Mouse (Mus musculus): ENCODE measurements around the gene Zfhx3. TPM values are rescaled to one million over a fixed set of nuclear protein-coding genes. Genes with fewer than 3 reads are reported as not detected.

Zfhx3 gene
- total and polyA plus RNA-seq, 2 experiments = 1.3 to 1.5 TPM

- Histone ChIP-seq H3K36me3 (ENCODE audit: control insufficient read depth, insufficient read depth, low read length) (no peaks in the 10 kb centered on the region), H3K79me2 (ENCODE audit: control insufficient read depth, insufficient read depth, low read length) (no peaks in the 10 kb centered on the region), H3K27me3 (ENCODE audit: control insufficient read depth, insufficient read depth, low read length) (peaks cover 11% of the 10 kb centered on the region), H3K9ac (ENCODE audit: low read depth, low read length) (no peak overlapping the region), H3K4me1 (ENCODE audit: control insufficient read depth, insufficient read depth, low read length) (no peaks in the 10 kb centered on the region), H3K27ac (replicated peaks; ENCODE audit: insufficient read depth, low read depth, low read length) (no peak overlapping the region), H3K4me3 (ENCODE audit: insufficient read depth, low read depth, low read length) (no peak overlapping the region)
- no peak for DNase-seq (ENCODE audit: extremely low read depth, low read depth, low spot score)
- 73% methylated on average over 8 of the region's 8 CpGs for WGBS
- no peak for TF ChIP-seq CTCF (IDR thresholded peaks at IDR 0.05; ENCODE audit: low read depth, low read length)
- TF ChIP-seq POLR2A (IDR thresholded peaks at IDR 0.05; ENCODE audit: extremely low read depth, insufficient read depth, low read length) = no peak
Measured at GRCm38 (mm10) chr8:108245575-108245974, 303.1 kb downstream of the Zfhx3 start.

GRCm38 (mm10) chr8:108246035-108246933 is 303.8 kb downstream of the Zfhx3 start:
- H3K9ac ChIP-seq (ENCODE audit: low read depth, low read length) = no peak overlapping the region
- no peaks in the 10 kb centered on the region for H3K36me3 ChIP-seq (ENCODE audit: control insufficient read depth, insufficient read depth, low read length)
- no peak overlapping the region for H3K27ac ChIP-seq (replicated peaks; ENCODE audit: insufficient read depth, low read depth, low read length)
- H3K27me3 ChIP-seq (ENCODE audit: control insufficient read depth, insufficient read depth, low read length) = peaks cover 6% of the 10 kb centered on the region
- DNase-seq (ENCODE audit: extremely low read depth, low read depth, low spot score) = no peak
- H3K79me2 ChIP-seq (ENCODE audit: control insufficient read depth, insufficient read depth, low read length) = no peaks in the 10 kb centered on the region
- WGBS = 63% methylated on average over 22 of the region's 22 CpGs
- H3K4me3 ChIP-seq (ENCODE audit: insufficient read depth, low read depth, low read length) = no peak overlapping the region
- TF ChIP-seq CTCF (IDR thresholded peaks at IDR 0.05; ENCODE audit: low read depth, low read length) (no peak), POLR2A (IDR thresholded peaks at IDR 0.05; ENCODE audit: extremely low read depth, insufficient read depth, low read length) (no peak)
- H3K4me1 ChIP-seq (ENCODE audit: control insufficient read depth, insufficient read depth, low read length) = no peaks in the 10 kb centered on the region

GRCm38 (mm10) chr8:108246934-108247417 is 304.5 kb downstream of the Zfhx3 start:
- TF ChIP-seq CTCF (IDR thresholded peaks at IDR 0.05; ENCODE audit: low read depth, low read length) = no peak
- TF ChIP-seq POLR2A (IDR thresholded peaks at IDR 0.05; ENCODE audit: extremely low read depth, insufficient read depth, low read length) = no peak
- no peak overlapping the region for H3K27ac ChIP-seq (replicated peaks; ENCODE audit: insufficient read depth, low read depth, low read length)
- 64% methylated on average over 7 of the region's 7 CpGs for WGBS

GRCm38 (mm10) chr8:108264593-108265160 is 322.2 kb downstream of the Zfhx3 start:
- TF ChIP-seq CTCF (IDR thresholded peaks at IDR 0.05; ENCODE audit: low read depth, low read length) (no peak), POLR2A (IDR thresholded peaks at IDR 0.05; ENCODE audit: extremely low read depth, insufficient read depth, low read length) (no peak)
- Histone ChIP-seq H3K79me2 (ENCODE audit: control insufficient read depth, insufficient read depth, low read length) (no peaks in the 10 kb centered on the region), H3K27ac (replicated peaks; ENCODE audit: insufficient read depth, low read depth, low read length) (no peak overlapping the region), H3K4me1 (ENCODE audit: control insufficient read depth, insufficient read depth, low read length) (no peaks in the 10 kb centered on the region), H3K9ac (ENCODE audit: low read depth, low read length) (no peak overlapping the region), H3K27me3 (ENCODE audit: control insufficient read depth, insufficient read depth, low read length) (no peaks in the 10 kb centered on the region), H3K4me3 (ENCODE audit: insufficient read depth, low read depth, low read length) (no peak overlapping the region), H3K36me3 (ENCODE audit: control insufficient read depth, insufficient read depth, low read length) (no peaks in the 10 kb centered on the region)
- DNase-seq (ENCODE audit: extremely low read depth, low read depth, low spot score) = no peak
- 63% methylated on average over 11 of the region's 11 CpGs for WGBS

More at GRCm38 (mm10) chr8:108246934-108247417, 304.5 kb downstream of the Zfhx3 start:
- Histone ChIP-seq H3K4me1 (ENCODE audit: control insufficient read depth, insufficient read depth, low read length) (no peaks in the 10 kb centered on the region), H3K27me3 (ENCODE audit: control insufficient read depth, insufficient read depth, low read length) (peaks cover 4% of the 10 kb centered on the region; the same call in 1 of the 2 replicates), H3K36me3 (ENCODE audit: control insufficient read depth, insufficient read depth, low read length) (no peaks in the 10 kb centered on the region), H3K4me3 (ENCODE audit: insufficient read depth, low read depth, low read length) (no peak overlapping the region), H3K79me2 (ENCODE audit: control insufficient read depth, insufficient read depth, low read length) (no peaks in the 10 kb centered on the region), H3K9ac (ENCODE audit: low read depth, low read length) (no peak overlapping the region)
- no peak for DNase-seq (ENCODE audit: extremely low read depth, low read depth, low spot score)

GRCm38 (mm10) chr8:108277960-108278359 is 335.5 kb downstream of the Zfhx3 start:
- DNase-seq (ENCODE audit: extremely low read depth, low read depth, low spot score) = no peak
- Histone ChIP-seq H3K9ac (ENCODE audit: low read depth, low read length) (no peak overlapping the region), H3K27ac (replicated peaks; ENCODE audit: insufficient read depth, low read depth, low read length) (no peak overlapping the region), H3K79me2 (ENCODE audit: control insufficient read depth, insufficient read depth, low read length) (no peaks in the 10 kb centered on the region), H3K27me3 (ENCODE audit: control insufficient read depth, insufficient read depth, low read length) (no peaks in the 10 kb centered on the region), H3K4me1 (ENCODE audit: control insufficient read depth, insufficient read depth, low read length) (no peaks in the 10 kb centered on the region), H3K36me3 (ENCODE audit: control insufficient read depth, insufficient read depth, low read length) (no peaks in the 10 kb centered on the region), H3K4me3 (ENCODE audit: insufficient read depth, low read depth, low read length) (no peak overlapping the region)
- 89% methylated on average over 2 of the region's 2 CpGs for WGBS
- no peak for TF ChIP-seq CTCF (IDR thresholded peaks at IDR 0.05; ENCODE audit: low read depth, low read length)
- TF ChIP-seq POLR2A (IDR thresholded peaks at IDR 0.05; ENCODE audit: extremely low read depth, insufficient read depth, low read length) = no peak
